Mouse (Mus musculus): ENCODE results near the gene C1qtnf6.

DNA sequence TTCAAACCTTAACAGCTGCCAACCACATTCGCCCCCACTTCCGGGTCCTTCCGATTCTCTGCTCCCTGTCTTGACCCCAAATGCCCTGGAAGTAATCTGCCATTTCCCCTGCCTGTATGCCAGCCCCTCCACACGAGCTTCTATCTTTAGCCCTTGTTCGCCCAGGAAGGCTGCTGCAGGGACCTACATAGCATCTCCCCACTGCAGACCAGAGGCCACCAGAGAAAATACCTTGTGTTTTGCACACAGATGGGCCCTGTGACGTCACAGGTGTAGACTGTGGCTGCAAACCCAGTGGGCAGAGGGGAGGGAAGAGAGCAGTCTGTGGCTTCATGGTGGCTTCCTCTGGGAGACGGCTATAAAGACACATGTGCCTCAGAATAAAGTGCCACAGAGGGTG, 13.0 kb downstream of the C1qtnf6 start:
- TF ChIP-seq CTCF (IDR thresholded peaks at IDR 0.05; ENCODE audit: extremely low read depth, insufficient read length, insufficient replicate concordance, low read depth, low read length) (no peak), POLR2A (IDR thresholded peaks at IDR 0.05; ENCODE audit: low read depth, low read length) (no peak)

Data from small intestine, adult 2 months (tissue).